ENCODE assay signal across 16 mouse cellular contexts in genomic region chr13:59870004-59870403, GRCm38 (mm10). TPM values are rescaled to one million over a fixed set of nuclear protein-coding genes. Genes with fewer than 3 reads are reported as not detected.
DNase-seq lines count a peak whose midpoint lies in the region; ATAC-seq lines count a peak whose summit lies in the region.
"Had no signal": no experiment of that assay in that cellular context is flagged by ENCODE, and none has a peak within 500 bp of the region (broad histone marks: within the 10 kb centered on the region; RNA-seq: fewer than 3 reads in every experiment).

No protein-coding gene starts in this region.

- H3K36me3 ChIP-seq in macrophage (ENCODE audit: inconsistent target) = no peaks in the 10 kb centered on the region
- H3K36me3 ChIP-seq: embryonic facial prominence, embryonic 13.5 days; forebrain, embryonic 15.5 days; midbrain, embryonic 15.5 days had no signal

- WGBS in macrophage (ENCODE audit: missing documents) = 70% methylated on average over 5 of the region's 5 CpGs

- no peaks in the 10 kb centered on the region for H3K79me2 ChIP-seq in macrophage (ENCODE audit: inconsistent target)

- DNase-seq in 416B (ENCODE audit: low read depth) (peak; percentile 36), ES-CJ7 (ENCODE audit: low read depth, low spot score) (peak; percentile 83)
- no peak for DNase-seq in frontal cortex, postnatal 14 days (ENCODE audit: low spot score in 2 of 2)
- DNase-seq in heart, postnatal 25 days (ENCODE audit: low spot score) = no peak
- no peak for DNase-seq in retina, postnatal 1 day
- DNase-seq: adrenal gland, postnatal 36 days; cerebellum, adult 9-10 months; gastrocnemius, postnatal 25 days; kidney, adult 2 months; kidney, postnatal 10 days had no signal

- peak; percentile 37; the same call in 1 of the 2 replicates for ATAC-seq in erythroid progenitor cell, adult 5-6 weeks (replicated peaks; ENCODE audit: low FRiP score, poor library complexity, severe bottlenecking)
- ATAC-seq: activated CD4-positive, CD25-positive, alpha-beta regulatory T cell, adult 4 months; forebrain, embryonic 15.5 days; midbrain, embryonic 15.5 days had no signal

- intact Hi-C loops in heart, postnatal 25 days (cut with DNase I) = no loop called here

- no peak overlapping the region for H3K4me3 ChIP-seq in macrophage (ENCODE audit: inconsistent target)
- H3K4me3 ChIP-seq: embryonic facial prominence, embryonic 13.5 days; forebrain, embryonic 15.5 days; midbrain, embryonic 15.5 days had no signal

- H3K27ac ChIP-seq in macrophage = peak overlapping the region; percentile 17; the same call in 1 of the 2 replicates
- H3K27ac ChIP-seq: embryonic facial prominence, embryonic 13.5 days; forebrain, embryonic 15.5 days; midbrain, embryonic 15.5 days had no signal

RNA-seq across cellular contexts. Expression of gene Tut7, which starts 47.1 kb away (rescaled TPM):
- 459 and 492 TPM in 2 replicates for total RNA-seq in erythroid progenitor cell, adult 5-6 weeks (2015; ENCODE audit: low replicate concordance)
- 561 and 620 TPM in 2 replicates for total RNA-seq in erythroid progenitor cell, adult 5-6 weeks (2017; ENCODE audit: low replicate concordance)
- total RNA-seq in macrophage (2018; cell fraction: chromatin; rRNA removed) = 100 to 1,000 TPM; 313 to 674 (median 547) TPM
- total RNA-seq in macrophage (2018; cell fraction: cytosol; rRNA removed) = 100 to 1,000 TPM in 23 of 26 experiments, 10 to 100 TPM in 3; 96.3 to 151 (median 112) TPM
- total RNA-seq in macrophage (2018; cell fraction: nucleus; rRNA removed) = 100 to 1,000 TPM; 262 to 588 (median 342) TPM
- 81.0 to 150 TPM (median 103 TPM) in 3 replicates for polyA plus RNA-seq in macrophage (2018)
- total RNA-seq in heart, postnatal 25 days (2021) = 10 to 100 TPM; 41.4 to 41.9 TPM

Comparison
In these comparisons a context has a peak if more than half of its experiments do, and no peak if none do; other contexts are left out.
1. DNase-seq: peak in 416B (single experiment) and ES-CJ7 (single experiment); none in frontal cortex, postnatal 14 days (0 of 2), heart, postnatal 25 days (single experiment) and retina, postnatal 1 day (single experiment).
2. RNA of gene Tut7, which starts 47.1 kb away (total RNA-seq): 459 to 620 TPM in erythroid progenitor cell, adult 5-6 weeks; 41.4 to 41.9 TPM in heart, postnatal 25 days; every median in the first group is over 10 times any median in the second.